In the genomic region with DNA sequence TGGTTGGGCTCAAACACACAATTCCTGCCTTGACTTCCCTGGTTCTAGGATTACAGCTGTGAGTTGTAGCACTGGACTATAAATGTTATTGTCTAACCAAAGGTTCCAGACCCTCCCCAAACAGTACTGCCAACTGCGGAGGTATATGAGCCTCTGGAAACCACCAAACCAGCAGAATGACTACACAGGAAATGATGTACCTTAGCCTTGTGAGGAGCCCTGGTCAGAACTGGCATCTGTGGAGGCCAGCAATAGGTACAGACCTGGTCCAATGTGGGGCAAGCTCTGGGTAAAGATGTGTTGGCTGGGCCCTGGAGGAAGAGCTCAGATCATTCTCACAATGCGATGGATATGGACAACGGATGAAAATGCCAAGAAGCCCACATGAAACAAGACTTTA, we compare ENCODE assay signal across 11 mouse cellular contexts.
"Had no signal": no experiment of that assay in that cellular context is flagged by ENCODE, and none has a peak within 500 bp of the region (broad histone marks: within the 10 kb centered on the region; RNA-seq: fewer than 3 reads in every experiment).

No protein-coding gene starts in this region.

- DNase-seq: liver, postnatal 0 days; lung, adult 2 months; lung, postnatal 14 days; lung, postnatal 36 days; right cerebral cortex, postnatal 14 days; thymus, adult 18-20 months; thymus, postnatal 14 days; thymus, postnatal 36 days had no signal

- ATAC-seq: liver, postnatal 0 days; lung, postnatal 0 days; midbrain, embryonic 13.5 days; midbrain, embryonic 15.5 days had no signal
